Mouse (Mus musculus): ENCODE results near the gene B3gnt4.

GRCm38 (mm10) chr5:123525916-123526495 is 15.7 kb downstream of the B3gnt4 start:
- TF ChIP-seq EP300 (IDR thresholded peaks at IDR 0.05; ENCODE audit: low read depth) (no peak), CTCF (IDR thresholded peaks at IDR 0.05; ENCODE audit: low read depth) (no peak)
